Mouse (Mus musculus) thymus, postnatal 14 days (tissue): ENCODE measurements around the gene Gm42420.

Source experiments
- DNase-seq: peaks from one replicate; pipeline ENCODE4 v3.0.0; 2021

The Gm42420 gene

DNA sequence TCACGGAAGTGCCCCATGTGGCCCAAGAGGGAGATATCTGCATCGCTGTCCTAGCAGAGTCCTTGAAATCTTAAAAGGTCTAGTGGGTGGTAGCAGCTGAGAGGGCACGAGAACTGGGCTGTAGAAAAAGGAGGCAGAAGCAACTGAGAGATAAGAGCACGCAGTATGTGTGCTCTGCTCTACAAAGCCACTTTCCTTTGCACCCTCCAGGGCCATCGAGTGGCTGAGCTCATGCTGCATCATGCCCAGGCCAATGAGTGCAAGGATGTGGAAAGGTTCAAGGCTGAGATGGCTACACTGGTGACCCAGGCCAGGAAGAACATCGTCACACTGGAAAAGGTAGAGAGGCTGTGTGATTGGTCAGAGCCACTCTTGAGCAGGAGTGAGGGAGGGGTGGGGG, at the start of gene Gm42420:
TSS of gene Gm42420 (plus strand) at position 237 of the 400 bp plus-strand sequence.
- DNase-seq = no peak

DNA sequence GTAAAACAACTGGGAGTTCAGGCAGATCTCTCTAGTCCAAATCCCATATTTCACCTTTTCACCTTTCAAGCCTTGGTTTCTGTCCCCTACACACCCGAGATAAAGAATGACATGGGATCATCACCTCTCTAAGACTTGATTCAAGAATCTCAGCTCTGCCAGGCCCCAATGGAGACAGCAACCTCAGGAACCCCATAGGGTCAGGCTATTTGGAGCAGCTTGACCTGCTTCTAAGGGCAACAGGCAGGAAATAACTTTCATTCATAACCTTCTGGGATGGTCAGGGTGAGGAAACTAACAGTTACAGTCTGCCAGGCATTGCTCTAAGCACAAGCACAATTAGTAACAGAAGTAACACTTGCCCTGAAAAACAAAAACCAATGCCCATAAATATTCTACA, 48.9 kb upstream of the Gm42420 start:
- DNase-seq = no peak

DNA sequence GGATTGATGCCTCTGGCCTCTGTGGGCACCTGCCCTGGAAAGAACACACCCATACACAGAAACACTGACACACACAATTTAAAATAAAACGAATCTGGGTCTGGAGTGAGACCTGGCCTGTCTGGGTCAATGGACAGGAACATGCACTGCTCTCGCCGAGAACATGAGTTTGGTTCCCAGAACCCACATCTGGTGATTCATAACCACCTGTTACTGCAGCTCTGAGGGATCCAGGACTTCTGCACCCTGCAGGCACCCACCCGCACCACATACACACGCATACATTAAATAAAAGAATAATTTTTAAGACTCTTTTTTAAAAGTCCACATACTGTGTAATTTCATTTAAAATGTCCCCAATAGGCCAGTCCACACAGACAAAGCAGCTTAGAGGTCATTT, 48.3 kb upstream of the Gm42420 start:
- DNase-seq = no peak

DNA sequence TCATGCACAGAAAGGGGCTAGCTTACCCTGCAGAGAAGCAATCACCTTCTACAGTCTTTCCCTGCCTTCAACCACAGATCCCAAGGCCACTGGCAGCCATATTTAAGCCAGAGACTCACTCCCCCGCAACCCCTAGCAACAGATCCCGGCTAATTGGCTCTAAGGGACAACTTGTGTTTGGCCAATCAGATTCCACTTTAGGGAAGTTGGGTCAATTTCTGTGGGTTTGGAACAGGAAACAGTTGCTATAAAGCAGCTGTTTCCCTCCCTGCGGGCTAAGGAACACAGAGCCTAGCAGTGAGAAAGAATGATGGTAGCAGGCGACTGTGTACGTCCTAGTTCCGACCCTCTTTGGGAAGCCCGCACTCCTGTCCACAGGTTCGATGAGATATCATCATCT, 47.3 kb upstream of the Gm42420 start:
- DNase-seq = no peak

DNA sequence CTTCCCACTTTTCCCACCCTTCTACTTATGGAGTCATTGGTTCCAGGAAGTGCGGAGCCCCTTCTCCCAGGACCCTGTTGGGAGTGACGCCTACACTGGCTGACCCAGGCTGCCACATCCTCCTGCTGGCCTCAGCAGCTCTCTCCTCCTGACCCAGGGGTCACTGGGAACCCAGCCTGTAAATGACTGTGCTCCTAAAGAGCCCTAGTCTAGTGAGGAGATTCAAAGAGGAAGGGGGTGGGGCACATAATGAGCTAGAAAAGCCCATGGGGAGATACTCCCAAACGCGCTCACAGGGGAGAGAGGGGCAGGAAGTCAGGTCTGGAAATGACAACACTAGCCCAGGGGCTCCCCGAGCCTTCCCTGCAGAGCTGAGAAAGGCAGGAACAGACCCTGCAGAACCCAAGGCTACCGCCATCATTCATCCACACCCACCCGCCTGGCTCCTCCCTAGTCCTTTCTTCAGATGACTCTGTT, 45.8 kb upstream of the Gm42420 start:
- no peak for DNase-seq

DNA sequence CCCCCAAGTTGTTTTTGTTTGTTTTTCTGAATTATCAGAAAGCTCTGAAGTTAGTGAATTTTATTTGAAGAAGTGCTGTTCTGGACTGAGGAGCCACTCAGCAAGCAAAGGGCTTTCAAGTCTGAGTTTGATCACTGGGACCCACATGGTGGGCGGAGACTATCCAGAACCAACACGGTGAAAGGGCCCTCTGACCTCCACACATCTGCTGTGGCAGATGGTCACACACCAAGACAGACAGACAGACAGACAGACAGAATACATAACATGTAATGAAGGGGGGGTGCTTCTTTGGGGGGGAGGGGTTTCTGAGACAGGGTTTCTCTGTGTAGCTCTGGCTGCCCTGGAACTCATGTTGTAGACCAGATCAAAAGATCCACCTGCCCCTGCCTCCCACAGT, 45.0 kb upstream of the Gm42420 start:
- DNase-seq = no peak

DNA sequence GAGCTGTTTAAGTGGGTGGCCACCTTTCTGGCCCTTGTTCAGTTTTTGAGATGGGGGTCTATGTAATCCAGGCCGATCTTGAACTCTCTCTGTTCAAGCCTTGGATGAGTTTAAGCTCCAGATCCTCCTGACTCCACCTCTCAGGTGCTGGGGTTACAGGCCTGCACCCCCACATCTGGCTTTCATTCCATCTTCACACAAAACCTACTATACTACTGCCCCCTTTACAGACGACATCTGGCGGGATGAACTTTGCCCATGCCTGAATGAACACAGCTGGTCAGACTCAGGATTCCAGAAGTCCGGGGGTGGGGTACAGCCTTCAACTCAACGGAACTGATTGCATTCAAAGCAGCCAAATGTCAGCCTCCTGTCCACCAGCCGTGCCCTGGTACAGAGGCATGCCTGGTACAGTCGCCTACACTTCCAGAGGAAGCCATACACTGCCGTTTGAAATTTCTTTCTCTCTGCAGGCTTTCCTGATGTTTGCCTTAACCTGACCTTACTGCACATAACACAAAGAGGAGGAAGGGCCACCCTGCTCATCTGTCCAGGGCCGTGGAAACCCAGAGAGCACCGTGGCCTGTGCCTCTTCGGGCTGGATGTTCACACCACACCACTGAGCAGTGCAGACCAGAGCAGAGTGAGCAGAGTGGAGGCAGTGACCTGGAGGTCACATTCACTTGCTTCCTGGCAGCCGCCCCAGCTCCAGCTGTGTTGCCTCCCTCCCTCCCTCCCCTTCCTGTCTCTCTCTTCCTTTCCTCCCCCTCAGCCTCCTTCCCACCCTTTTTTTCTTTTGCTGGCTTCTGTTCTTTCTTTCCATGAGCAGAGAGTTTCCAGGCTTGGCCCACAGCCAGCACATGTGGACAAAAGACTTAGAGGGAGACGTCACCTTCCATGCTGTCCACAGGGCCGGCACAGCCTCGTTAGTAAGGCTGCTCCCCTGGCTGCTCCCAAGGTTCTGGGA, 42.6 kb upstream of the Gm42420 start:
- peak; percentile 39 for DNase-seq

DNA sequence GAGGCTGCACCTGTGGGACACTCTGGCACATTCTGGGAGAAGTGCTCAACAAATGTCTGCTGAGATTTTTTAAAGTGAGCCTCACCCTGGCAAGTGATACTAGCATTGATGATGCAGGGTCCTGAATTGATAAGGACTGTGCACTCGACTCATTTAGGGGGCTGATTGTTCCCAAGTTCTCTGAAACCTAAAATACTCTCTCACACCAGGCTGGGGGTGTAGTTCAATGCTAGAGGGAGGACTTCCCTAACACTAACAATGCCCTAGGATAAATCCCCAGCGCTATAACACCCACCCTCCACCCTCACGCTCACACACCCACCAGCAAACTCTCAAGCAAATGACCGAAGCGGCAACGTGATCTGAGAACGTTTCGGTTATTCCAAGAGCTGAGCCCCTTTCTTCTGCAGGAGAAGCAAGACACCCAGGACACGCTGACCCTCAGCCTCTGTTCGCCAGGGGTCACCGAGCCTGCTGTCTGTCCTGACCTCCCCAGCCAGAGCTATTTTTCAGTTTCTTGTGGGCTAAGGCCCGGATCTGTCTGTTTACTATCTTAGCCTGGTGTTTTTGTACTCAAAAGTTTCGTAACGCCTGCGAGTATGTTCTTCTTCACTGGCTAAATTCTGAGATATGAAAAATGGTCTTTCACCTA, 41.7 kb upstream of the Gm42420 start:
- no peak for DNase-seq

DNA sequence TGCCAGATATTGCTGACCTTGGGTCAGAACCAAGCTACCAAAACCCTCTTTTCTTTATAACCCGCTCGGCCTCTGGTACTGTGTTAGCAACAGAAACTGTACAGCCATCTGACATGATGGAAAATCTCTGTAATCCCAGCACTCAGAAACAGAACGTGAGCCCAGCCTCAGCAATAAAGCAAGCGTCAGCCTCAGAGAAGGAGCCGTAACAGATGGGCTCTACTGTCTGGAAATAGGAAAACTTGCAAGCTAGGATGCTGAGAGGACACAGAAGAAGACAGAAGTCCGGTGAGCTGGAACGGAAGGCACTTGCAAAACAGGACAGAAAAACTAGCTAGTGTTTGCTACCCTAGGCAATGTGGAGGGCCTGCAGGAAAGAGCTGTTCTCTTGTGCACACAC, 40.1 kb upstream of the Gm42420 start:
- no peak for DNase-seq

DNA sequence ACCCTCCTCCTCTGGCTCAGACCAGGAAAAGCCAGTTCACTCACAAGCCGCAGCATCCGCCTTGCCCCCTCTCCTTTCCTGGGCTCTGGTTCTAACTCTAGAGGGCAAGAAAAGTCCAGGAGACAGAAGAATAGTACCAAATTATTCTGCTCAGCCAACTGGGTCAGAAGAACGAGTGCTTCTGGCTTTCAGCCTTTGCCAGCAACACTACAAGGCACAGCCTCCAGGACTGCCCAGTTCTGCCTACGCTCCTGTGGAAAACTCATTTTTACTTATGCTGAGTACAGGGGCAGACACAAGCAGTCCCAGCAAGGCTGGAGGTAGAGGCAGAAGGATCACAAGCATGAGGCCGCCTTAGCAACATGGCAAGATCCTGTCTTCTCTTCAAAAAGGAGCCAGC, 37.5 kb upstream of the Gm42420 start:
- DNase-seq = no peak

DNA sequence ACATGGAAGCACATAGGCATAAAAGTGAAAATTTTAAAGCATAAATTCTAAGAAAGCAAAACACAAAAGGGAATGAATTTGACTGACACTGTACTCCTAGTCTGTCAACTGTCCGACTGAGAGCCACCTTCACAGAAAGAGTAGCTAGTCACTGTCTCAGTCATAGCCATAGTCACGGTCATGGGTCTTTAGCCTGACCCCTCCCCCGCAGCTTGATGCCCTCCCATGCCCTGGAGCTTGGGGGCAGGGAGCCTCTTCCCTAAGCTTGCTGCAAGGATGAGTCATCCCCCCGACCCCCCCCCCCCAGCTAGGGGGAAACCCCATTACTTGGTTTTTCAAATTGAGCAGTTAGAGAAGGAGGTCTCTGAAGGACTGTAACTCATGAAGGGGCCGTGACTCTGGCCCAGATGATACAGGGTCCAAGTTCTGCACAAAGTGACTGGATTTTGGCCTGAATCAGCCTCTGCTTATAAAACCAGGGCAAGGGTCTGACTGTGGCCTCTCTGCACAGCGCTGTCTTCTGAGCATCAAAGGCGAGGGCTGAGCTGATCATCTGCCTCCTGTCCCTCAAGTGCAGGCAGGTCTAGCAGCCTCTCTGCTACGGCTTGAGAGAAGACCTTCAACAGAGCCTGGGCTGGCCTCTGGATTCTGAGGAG, 33.4 kb upstream of the Gm42420 start:
- no peak for DNase-seq

DNA sequence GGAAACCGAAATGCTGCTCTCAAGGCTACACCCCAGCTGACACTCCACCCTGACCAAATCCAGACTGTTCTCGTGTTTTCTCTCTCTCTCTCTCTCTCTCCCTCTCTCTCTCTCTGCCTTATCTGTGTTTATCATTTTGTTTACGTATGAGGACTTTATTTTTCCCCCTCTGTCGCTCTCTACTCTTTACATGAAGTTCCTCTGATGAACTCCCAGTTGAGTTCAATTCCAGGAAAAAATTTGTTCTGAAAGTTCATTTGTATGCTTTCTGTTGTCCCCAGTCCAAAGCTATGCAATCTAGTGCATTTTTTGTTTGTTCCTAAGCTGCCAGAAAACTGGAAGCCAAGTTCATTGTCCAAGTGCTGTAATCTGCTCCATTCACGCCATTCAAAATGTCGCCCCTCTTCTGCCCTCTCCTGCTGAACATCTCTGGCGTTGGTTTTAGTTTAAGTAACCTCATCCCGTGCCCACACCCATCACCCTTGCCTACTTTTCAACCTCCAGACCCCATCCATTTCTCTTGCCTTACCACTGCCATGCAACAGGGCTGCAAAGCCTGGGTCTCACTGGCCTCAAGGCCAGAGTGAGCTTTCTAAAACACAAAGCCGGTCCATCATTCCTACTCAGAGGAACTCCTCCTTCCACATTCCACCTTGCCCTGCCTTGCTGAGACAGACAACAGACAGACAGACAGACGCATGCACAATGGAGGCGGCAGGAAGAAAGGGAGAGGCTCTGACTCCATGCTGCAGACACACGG, 30.5 kb upstream of the Gm42420 start:
- DNase-seq = no peak

DNA sequence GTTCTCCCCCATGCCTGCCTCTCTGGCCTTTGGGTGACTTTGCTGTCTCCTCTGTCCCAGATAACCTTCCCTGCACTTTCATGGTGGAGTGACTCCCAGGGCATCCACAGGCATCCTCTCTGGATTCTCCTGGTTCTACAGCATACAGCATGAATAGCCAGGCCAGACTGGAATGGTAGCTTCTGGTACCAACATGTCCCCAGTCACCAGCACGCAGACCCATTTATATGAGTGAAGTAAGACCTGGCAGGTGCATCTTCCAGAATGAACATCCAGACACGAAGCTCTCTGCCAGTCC, 30.0 kb upstream of the Gm42420 start:
- DNase-seq = no peak

DNA sequence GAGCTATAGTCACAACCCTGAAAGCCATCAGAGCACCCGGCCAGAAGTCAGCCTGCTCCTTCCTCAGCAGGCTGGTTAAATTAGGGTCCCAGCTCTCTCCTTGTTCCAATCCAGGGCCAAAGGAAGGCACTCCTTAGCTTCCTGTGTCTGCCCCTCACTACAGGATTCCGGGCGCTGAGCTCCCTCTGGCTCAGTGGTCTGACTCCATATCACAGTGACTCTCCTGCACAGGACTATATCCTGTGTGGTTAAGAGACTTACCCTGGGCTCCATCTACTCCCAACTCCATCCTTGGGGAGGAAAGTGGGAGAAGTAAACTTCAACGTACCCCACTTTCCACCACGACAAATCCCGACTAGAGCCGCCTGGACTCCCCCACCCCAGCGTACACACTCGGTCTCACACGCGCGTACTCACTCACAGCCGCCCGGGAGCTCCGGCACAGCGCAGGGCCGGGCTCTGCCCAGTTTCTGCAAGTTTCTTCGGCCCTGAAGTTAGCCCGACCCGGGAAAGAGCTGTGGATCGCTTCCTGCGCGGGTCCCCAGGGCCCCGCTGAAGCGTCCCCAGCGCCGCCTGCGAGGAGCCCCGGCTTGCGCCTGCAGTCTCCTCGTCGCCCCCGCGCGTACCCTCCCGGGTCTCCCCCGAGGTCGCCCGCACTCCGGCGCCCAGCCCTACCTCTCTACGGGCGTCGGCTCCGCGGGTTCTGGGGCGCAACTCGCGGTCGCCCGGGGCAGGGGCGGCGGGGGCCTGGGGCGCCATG, 28.5 kb upstream of the Gm42420 start:
- DNase-seq = peak; percentile 44

DNA sequence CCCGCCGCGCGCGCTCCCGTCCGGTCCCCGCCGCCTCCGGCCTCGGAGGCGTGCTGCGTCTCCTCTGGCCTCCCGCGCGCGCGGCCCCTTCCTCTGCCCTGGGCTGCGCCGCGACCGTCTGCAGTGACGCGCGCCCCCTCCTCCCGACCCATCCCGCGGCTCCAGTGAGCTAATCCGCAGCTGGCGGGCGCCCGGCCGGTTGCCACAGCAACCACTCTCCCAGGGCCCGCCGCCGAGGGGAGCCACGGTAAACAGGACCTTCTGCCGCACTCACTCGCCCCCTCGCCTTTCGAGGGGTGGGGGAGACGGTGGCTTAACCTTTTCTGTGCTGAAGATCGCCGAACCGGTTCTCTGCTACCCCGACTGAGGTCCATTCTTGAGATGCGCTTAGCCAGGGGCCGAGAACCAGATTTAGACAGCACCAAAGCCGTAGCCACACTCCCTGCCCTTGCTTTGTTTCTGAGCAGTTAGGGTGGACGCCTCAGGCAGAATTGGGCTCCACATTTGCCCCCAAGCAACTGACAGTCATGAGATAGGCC, 27.8 kb upstream of the Gm42420 start, which contains the start of gene Dennd2a:
TSS of gene Dennd2a (minus strand) at position 145 of the 539 bp plus-strand sequence.
- DNase-seq = peak; percentile 56

DNA sequence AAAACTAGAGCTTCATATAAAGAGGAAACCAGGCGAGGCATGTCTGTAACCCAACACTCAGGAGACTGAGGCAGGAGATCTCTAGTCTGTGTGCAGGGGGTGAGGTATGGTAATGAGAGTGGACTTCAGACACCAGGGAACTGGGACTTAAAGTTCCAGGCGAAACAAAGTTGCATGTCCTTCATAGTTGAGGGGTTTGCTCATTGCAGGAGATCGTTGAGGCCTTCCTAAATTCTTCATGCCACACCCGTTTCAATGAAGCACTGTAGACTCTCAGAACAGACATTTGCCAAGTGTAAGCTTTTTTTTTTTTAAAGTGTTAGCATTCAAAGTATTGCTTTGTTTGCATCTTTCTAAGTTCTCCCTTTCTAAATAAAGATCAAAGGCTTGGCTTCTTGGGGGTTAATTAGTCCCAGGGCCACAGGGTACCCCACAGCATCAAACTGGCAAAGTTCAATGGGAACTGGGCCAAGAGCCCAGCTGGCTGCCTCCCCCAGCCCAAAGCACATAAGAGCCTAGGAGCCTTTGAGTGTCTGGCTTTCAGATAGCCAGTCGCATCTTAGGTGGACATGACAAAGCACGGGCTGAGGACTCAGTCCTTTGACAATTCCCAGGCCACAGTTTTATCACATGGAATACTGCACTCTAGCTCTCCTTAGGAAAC, 26.1 kb upstream of the Gm42420 start:
- DNase-seq = no peak

DNA sequence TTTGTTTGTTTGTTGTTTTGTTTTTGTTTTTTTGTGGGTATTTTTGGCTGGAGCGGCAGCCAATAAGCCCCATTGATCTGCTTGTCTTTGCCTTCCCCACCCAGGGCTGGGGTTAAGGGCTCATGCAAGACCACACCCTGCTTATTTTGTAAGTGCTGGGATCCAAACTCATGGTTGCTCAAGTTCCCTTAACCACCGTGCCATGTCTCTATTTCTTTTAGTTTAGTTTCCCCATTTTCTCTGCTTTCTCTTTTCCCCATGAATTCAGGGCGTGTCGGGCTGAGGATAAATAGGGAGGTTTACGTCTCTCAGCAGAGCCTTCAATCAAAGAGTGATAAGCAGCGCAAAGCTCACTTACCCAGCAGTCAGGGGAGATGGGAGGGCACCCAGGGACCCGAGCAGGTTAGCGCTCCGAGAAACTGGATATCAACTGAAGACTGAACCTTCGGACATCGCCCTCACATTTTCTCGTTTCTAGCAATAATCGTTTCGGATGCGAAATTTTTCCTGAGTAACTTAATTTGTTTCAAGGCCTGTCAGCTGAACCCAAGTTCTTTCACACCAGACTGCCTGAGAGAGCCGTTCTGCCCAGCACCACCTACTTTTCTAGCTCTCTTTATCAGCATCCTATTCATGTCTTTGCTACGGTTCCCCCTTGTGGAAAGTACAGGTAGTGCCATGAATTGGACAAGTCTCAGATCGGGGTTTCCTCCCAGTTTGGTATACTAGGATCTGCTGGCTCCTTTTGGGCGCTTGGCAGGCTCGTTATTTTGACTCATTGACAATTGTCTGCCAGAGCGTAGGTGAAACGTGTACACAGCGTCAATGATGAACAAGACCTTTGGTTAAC, 23.2 kb upstream of the Gm42420 start:
- peak; percentile 78 for DNase-seq

DNA sequence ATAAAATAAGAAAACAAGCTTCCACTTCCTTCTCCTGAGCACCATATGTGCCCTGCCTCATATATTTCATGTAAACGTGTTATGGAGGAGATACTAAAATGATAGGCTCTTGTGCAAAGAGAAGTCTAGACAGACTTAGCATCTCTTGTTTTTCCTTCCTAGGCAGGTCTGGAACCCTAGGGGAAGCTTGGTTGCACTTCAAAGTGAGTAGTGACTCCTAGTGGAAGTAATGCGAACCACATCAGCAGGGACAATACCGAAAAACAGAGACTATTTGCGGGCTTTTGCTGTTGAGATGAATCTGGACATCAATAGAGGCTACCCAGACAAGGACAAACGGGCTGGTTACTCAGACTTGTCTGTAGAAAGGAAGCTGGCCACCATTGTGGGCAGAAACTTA, 18.0 kb upstream of the Gm42420 start:
- peak; percentile 39 for DNase-seq

DNA sequence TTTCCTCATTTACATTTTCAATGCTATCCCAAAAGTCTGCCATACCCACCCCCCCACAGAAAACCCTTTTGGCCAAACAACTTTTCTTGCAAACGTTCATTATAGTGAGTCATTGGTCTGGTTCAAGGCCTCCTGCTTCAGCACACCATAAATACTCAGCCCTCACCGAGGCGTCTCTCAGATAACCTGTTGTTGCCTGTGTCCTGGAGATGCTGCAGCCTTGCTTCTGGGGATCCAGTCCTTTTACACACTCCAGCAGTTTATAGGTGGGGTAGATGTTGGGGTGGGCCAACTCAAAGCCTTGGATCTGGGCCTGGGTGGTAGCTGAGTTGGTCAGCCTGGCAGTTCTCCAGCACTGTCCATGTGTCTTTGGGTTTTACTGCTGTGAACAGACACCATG, 15.1 kb upstream of the Gm42420 start:
- DNase-seq = no peak
